Mouse (Mus musculus) gastrocnemius, postnatal 10 days (tissue): ENCODE measurements around the gene Nr1h4. TPM values are rescaled to one million over a fixed set of nuclear protein-coding genes. Genes with fewer than 3 reads are reported as not detected.
A peak's percentile ranks its signal among the peaks of the same experiment; 100 is the strongest.

ENCODE experiments used
- DNase-seq: peaks from one replicate; pipeline ENCODE4 v3.0.0; 2021; ENCODE audit warnings: mixed read lengths
- total RNA-seq, 2 experiments: library from RNA; stranded (reverse); gene quantifications; 2 replicates each; pipeline ENCODE4 v1.2.3; 2021

Nr1h4 gene
- total RNA-seq, 2 experiments from 2014 or later = not detected

GRCm38 (mm10) chr10:89478766-89479165 is 54.6 kb downstream of the Nr1h4 start:
- no peak for DNase-seq

GRCm38 (mm10) chr10:89470596-89471353 is 62.6 kb downstream of the Nr1h4 start:
- DNase-seq = no peak

GRCm38 (mm10) chr10:89464760-89465405 is 68.5 kb downstream of the Nr1h4 start:
- DNase-seq = no peak

GRCm38 (mm10) chr10:89462890-89463289 is 70.5 kb downstream of the Nr1h4 start:
- DNase-seq = no peak

DNA sequence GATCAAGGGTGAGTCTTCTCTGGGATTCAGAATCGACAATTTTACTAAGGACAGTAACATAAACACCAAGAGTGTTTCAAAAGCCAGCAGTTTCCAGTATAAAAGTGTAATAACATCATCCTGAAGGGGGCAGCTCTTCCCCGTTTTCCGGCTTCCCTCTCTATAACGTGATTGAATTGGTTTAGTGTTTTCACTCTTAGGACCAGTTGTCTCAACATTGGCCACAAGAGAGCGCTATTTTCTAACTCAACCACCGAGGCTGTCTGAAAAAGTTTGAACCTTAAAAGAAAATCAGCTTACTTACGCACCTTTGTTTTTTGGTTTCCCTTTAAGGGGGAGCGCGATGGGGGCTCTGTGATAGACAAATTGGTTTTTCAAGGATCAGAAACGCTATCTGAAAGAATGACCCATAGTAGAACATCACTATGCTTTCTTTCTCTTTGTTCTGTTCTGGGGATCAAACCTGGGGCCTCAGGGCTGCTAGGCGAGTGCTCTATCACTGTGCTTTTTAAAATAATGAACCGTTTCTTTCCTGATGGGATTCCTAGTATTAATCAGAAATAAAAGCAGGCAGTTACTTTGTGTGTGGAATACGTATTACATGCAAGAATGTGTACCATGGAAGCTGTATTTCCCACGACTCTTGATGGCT is 71.4 kb downstream of the Nr1h4 start:
- peak; percentile 57 for DNase-seq

DNA sequence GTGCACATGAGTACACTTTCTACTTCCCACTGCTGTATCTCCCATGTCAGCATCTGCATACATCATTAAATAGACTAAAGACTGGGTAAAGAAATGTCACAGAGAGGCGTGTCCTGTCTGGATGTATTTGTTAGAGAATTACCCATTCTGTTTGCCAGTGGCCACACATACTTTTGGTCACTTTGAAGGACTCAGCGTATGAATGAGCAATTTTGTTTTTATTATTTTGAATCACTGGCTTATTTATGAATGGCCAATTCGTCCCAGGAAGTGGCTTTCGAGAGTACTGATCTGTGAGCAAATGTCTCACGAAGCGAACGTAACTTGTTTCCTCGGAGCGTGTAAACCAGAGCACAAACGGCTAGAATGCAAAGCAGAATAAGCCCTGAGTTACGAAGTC is 72.4 kb downstream of the Nr1h4 start:
- DNase-seq = no peak

DNA sequence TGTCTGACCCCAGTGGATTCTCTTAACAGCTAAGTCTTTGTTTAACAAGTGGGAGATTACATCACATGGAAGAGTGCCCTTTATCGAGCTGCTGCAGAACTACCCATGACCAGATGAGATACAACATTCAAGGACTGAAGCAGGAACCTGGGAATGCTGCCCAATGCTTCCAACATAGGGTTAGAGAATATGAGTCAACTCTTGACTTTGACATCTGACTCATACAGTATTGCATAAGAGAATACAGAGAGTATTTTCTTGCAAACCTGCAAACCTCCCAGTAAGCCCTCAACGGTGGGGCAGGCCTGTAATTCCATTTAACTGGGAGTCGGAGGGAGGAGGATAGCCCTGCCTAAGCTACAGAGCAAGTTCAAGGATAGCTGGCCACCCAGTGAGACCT is 74.6 kb downstream of the Nr1h4 start:
- DNase-seq = no peak

GRCm38 (mm10) chr10:89453794-89454193 is 79.6 kb downstream of the Nr1h4 start:
- DNase-seq = no peak

- DNase-seq = no peak
Measured at GRCm38 (mm10) chr10:89453068-89453641, 80.2 kb downstream of the Nr1h4 start.

DNA sequence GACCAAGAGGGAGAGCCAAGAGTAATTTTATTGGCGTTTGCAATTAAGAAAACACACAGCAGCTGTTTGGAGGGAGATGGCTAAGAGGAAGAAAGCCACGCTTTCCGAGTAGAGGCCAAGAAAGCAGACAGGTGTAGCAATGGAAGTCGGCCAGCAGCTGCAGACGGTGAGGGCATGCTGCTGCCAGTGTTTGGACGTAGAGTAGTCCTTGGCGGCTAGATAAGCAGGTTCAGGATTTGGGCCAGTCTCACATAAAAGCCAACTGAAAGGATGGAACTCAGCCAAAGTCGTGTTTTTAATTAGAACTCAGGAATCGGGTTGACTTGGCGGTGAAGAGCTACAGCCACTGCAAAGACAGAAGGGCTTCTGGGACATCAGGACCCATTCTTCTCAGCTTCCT is 83.0 kb downstream of the Nr1h4 start:
- no peak for DNase-seq

- no peak for DNase-seq
Measured at GRCm38 (mm10) chr10:89444381-89444780, 89.0 kb downstream of the Nr1h4 start.

GRCm38 (mm10) chr10:89443623-89444151 is 89.7 kb downstream of the Nr1h4 start, which contains the start of gene Gas2l3:
Gene Gas2l3 (minus strand): TSS chr10:89443967.
- DNase-seq = peak; percentile 84

GRCm38 (mm10) chr10:89443115-89443622 is 90.2 kb downstream of the Nr1h4 start:
- no peak for DNase-seq

- no peak for DNase-seq
Measured at GRCm38 (mm10) chr10:89442640-89443039, 90.7 kb downstream of the Nr1h4 start.

GRCm38 (mm10) chr10:89441961-89442360 is 91.4 kb downstream of the Nr1h4 start:
- no peak for DNase-seq

DNA sequence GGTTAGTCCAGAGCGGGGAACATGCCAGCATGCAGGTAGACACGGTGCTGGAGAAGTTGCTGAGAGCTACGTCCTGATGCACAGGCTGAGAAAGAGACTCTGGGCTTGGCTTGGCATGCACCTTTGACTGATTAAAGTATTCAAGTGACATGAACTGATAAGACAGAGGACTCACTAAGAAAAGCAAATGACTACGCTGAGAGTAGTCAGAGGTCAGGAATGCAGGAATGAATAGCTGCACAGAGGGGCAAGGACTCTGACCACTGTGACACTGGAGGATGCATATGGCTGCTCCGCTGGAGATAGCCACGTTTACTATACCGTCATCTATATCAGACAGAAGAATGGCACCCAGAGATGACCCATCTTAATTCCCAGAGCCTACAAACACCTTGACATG is 94.0 kb downstream of the Nr1h4 start:
- DNase-seq = no peak

- peak; percentile 22 for DNase-seq
Measured at GRCm38 (mm10) chr10:89437996-89438395, 95.4 kb downstream of the Nr1h4 start.

GRCm38 (mm10) chr10:89437472-89437871 is 95.9 kb downstream of the Nr1h4 start:
- DNase-seq = no peak

DNA sequence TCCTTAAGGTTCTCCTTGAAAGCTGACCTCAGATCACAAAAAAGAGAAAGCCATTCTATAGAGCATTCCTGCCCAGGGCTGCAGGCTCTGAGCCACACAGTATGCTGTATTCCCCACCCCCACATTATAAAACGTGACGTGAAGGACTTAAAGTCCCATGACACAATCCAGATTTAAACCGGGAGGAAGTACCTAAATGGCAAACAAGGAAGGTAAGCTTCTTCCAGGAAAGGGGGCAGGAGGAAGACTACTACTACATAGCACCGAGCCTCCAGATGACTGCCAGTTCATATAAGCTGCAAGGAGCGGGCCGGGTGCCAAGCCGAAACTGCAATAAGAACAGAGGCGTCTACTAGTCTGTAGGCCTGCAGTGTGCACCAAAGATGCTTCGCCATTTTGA is 97.5 kb downstream of the Nr1h4 start:
- DNase-seq = no peak

DNA sequence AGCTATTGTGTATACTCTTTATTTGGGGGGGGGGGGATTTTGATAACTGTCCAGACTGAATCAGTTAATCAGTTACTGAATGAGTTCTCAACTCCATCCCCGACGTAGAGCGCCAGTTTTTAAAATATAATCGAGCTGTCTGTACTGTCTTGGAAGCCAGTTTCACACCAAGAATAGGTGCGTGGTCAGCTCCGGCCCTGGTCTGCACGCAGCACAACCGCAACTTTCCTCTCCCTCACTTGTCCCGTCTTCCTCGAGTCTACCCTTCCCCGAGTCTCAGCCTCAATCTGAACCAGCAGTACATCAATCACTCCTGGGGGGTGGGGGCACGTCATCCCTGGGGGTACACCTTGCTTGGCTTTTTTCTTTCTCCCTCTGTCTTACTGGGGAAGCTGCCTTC is 98.0 kb downstream of the Nr1h4 start:
- no peak for DNase-seq

GRCm38 (mm10) chr10:89434509-89435210 is 98.7 kb downstream of the Nr1h4 start:
- no peak for DNase-seq

- no peak for DNase-seq
Measured at GRCm38 (mm10) chr10:89432743-89433142, 100.6 kb downstream of the Nr1h4 start.
